Mouse (Mus musculus) spleen, postnatal 4 days (tissue): ENCODE measurements around the gene Sys1.

Experiments
- DNase-seq, 2 experiments: peaks; one replicate each; pipeline ENCODE4 v3.0.0; 2022; ENCODE audit warnings: low spot score in 2 of 2

The Sys1 gene

GRCm38 (mm10) chr2:164456864-164457300 is at the start of gene Sys1:
Sys1 (plus strand) TSS chr2:164456964.
- DNase-seq: no peak

GRCm38 (mm10) chr2:164407708-164408107 is 49.1 kb upstream of the Sys1 start:
- peak; percentile 43 to 82 for DNase-seq

GRCm38 (mm10) chr2:164414167-164414566 is 42.6 kb upstream of the Sys1 start:
- DNase-seq: no peak

GRCm38 (mm10) chr2:164414581-164414980 is 42.2 kb upstream of the Sys1 start:
- DNase-seq: no peak

GRCm38 (mm10) chr2:164417198-164417597 is 39.6 kb upstream of the Sys1 start:
- no peak for DNase-seq

GRCm38 (mm10) chr2:164418308-164418875 is 38.4 kb upstream of the Sys1 start:
- DNase-seq: no peak

GRCm38 (mm10) chr2:164419489-164419888 is 37.3 kb upstream of the Sys1 start:
- DNase-seq: no peak

- no peak for DNase-seq
These were observed 35.5 kb upstream of the Sys1 start for GRCm38 (mm10) chr2:164421306-164421705.

- DNase-seq: no peak
These were observed 34.8 kb upstream of the Sys1 start for GRCm38 (mm10) chr2:164421979-164422378.

- DNase-seq: peak in 1 of 2 experiments; percentile 41
These were observed 33.9 kb upstream of the Sys1 start for GRCm38 (mm10) chr2:164422675-164423393.

GRCm38 (mm10) chr2:164423464-164423863 is 33.3 kb upstream of the Sys1 start:
- no peak for DNase-seq

- no peak for DNase-seq
These were observed 32.4 kb upstream of the Sys1 start for GRCm38 (mm10) chr2:164424406-164424805.

- DNase-seq: no peak
These were observed 31.4 kb upstream of the Sys1 start for GRCm38 (mm10) chr2:164425401-164425800.

- DNase-seq: no peak
These were observed 30.6 kb upstream of the Sys1 start for GRCm38 (mm10) chr2:164426121-164426520.

GRCm38 (mm10) chr2:164426952-164427351 is 29.8 kb upstream of the Sys1 start:
- no peak for DNase-seq

GRCm38 (mm10) chr2:164428451-164428850 is 28.3 kb upstream of the Sys1 start:
- DNase-seq: no peak

GRCm38 (mm10) chr2:164429881-164430615 is 26.7 kb upstream of the Sys1 start:
- DNase-seq: no peak

GRCm38 (mm10) chr2:164430697-164431096 is 26.1 kb upstream of the Sys1 start:
- DNase-seq: no peak

- DNase-seq: no peak
These were observed 24.9 kb upstream of the Sys1 start for GRCm38 (mm10) chr2:164431676-164432465.

- DNase-seq: no peak
These were observed 24.1 kb upstream of the Sys1 start for GRCm38 (mm10) chr2:164432541-164433191.

- DNase-seq: no peak
These were observed 23.4 kb upstream of the Sys1 start for GRCm38 (mm10) chr2:164433278-164433895.
